Mouse (Mus musculus) adipocyte (in vitro differentiated cells): ENCODE results near the gene Ly9.

ENCODE experiments used
- DNase-seq: peaks from one replicate; pipeline ENCODE4 v3.0.0-alpha.2; 2016; ENCODE audit warnings: low spot score

The Ly9 gene

DNA sequence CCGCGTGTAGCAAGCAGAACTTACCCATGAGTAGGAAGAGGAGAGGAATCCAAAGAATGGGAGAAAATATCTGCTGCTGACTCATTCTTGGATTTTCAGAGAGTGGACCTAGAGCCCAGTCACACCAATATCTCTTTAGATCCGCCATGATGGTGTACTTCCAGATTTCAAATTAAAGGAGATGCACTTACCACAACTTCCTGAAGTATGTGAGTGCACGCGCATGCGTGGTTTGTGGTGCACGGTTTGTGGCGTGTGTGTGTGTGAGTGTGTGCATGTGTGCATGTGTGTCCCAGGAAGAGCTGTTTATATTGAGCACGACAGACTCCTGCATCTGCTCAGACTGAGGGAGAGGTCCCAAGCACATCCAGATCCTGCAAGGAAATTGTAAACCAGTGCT lies at the start of gene Ly9:
Gene Ly9, minus strand, starts transcription at position 235 of the 400 bp plus-strand sequence.
- DNase-seq: no peak

DNA sequence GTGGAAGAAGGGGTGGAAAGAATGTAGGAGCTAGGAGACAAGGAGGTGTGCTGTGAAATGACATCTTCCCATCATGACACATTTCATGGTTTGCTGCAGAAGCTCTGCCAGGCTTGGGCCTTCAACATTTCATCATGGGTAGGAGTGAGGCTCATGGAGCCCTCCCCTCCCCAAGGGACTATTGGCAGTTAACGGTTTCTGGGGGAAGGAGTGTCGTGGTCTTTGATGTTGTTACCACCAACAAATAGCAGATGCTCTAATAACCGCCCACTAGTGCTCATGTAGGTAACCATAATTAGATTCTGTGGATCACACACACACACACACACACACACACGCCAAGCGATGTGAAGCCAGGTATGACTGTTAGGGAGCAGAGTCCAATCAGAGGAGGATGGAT lies 45.5 kb upstream of the Ly9 start, which contains the start of gene Slamf7:
Gene Slamf7, minus strand, starts transcription at position 302 of the 400 bp plus-strand sequence.
- DNase-seq: no peak

DNA sequence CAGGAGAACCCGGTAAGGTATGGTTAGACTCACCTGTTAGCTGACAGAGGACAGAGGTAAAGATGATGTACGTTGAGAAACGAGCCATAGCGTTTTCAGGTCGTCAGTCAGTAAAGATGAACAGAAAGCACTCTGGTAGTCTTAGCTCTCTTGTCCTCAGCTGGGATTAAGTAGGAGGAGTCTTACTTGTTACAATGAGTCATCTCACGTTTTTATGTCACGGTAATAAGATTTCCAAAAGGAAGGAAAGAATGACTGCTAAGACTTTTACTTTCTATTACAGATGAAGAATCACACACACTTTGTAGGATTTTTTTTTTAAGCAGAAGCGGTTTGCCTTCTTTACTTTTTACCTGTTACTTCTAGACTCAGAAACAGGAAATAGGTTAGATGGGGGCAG lies 41.6 kb upstream of the Ly9 start:
- DNase-seq: no peak

DNA sequence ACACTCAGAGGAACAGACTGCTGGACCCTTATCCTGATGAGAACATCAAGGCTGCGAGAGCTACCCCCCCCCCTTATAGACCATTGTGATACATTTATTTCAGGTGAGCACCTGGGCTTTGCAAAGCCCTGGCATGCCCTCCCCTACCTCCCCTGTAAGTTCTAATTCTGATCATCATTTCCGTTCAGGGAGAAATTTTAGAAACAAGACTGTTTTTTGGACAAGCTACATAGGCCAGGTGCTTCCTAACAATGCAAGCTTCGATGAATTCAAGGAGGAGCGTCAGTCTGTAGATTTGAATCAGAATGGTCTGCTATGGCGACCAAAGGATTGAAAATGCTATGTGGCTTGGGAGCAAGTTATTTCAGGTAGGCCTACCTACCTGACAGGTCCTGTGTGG lies 40.5 kb upstream of the Ly9 start:
- no peak for DNase-seq

DNA sequence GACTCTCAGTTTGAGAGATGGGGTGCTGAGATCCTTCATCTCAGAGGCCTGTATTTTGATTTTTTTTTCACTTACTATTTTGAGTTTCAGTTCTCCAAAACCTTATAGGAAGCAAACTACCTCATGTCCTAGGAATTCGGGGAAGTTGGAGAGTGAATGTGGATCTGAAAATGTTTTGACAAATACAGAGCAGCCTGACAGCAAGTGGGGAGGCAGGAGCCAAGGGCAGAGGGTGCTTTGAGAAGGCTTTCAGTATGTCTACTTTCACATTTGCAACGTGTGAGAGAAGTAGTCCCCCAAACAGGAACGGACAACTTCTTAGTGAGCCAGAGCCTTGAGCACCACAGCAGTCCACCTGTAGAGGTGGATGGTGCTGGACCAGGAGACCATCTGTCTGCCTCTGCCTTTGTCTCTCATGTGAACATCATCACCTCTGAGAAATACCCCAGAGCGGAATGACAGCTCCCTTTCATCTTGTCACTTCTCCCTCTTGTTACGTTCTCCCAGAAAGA lies 39.3 kb upstream of the Ly9 start:
- no peak for DNase-seq

DNA sequence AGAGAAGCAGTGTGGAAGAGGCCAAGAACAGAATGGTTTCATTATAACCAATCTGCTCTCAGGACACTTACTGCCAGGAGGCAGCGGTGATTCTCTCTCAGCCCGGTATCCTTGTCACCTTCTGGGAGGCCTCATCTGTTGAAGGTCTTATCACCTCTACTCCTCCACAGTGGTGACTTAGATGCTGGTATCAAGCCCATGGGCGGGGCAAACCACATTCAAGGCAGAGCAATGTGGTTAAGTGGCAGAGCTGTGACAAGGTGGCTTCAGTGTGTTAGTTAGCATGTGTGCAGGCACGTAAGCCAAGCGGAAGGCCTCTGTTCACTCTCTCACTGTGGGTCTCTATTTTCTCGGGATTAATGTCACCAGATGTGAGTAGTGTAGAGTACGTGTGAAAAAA lies 36.4 kb upstream of the Ly9 start:
- no peak for DNase-seq

DNA sequence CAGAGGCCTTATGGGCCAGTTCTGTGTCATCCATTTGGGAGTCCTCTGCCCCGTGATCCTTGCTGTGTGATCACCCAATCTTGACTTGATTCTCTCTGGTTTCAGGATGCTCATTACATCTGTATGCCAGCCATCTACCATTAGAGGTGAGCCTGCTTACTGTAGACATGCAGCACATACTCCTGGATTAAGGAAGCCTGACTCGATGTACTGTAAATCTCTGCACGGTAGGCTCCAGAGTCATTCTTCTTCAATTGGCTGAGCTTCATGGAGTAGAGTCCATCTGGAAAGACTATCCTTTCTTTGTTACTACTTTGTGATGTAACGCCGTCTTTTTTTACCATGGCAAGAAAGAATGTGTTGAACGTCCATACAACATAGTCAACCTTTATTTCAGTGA lies 33.6 kb upstream of the Ly9 start:
- no peak for DNase-seq

DNA sequence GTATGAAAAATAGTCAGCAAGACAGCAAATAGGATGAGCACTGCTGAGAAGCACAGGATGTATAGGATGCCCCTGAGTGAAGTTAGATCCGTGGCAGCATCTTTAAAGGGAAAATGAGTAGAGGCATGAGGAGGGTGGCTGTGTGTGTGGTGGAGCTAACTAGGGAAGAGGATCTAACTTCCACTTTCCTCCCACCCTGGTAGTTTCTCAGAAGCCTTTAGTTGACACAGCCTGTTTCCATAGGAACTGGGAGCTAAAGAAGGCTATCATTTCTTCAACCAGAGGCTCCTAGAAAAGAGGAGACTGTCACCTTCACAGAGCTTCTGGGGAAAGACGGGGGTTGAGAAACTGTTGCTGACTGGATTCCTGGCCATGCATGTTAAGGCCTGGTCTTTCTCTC lies 31.5 kb upstream of the Ly9 start:
- DNase-seq: no peak

DNA sequence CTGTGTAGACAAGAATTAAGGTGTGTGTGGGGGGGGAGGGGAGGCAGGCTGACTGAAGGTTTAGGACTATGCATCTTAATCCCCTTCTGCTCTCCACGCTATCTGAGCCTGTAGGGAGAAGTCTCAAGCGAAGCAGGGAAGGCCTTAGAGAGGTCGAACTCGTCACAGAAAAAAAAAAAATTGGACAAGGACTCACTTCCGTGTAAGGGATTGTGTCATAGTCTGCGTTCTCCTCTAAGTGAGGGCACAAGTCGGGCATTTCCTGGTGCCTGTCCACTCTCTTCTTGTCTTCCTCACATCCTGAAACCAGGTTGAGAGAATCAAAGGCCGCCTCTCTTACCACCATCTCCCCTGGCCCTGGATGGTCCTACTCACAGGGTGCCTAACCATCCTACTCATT lies 29.9 kb upstream of the Ly9 start:
- no peak for DNase-seq

DNA sequence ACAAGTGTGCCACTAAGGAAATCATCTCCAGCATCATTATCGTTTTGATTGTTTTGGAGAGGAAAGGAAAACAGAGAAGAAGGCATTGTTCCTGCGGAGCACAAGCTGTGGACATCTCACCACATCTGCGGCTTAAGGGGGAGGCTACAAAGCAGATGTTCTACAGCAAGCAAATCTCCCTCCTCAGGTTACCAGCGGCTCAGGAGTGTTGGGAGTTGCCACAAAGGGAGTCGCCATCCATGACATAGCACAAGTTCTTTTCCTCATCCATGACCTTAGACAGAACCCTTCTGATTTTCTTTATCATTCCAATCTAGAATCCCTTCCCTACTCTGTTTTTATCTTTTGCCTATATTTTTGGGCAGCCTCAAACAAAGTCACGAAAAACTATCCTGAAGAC lies 28.5 kb upstream of the Ly9 start:
- no peak for DNase-seq

DNA sequence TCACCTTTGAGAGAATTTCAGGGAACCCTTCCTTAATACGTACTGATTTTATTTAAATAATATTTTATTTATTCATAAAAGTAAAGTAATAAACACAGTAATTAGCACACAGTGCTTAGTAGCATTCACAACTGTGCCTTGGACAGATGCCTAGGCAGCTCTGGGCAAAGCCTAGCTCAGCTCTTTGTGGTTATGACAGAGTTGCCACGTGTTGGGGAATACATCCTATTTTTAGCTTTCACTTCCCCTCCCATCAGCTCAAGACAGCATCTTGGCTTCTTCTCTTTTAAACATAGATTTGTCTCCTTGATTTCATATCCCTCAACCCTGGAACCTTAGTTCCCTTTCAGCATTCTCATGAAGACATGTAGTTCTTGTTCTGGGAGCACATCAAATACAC lies 24.2 kb upstream of the Ly9 start:
- no peak for DNase-seq

DNA sequence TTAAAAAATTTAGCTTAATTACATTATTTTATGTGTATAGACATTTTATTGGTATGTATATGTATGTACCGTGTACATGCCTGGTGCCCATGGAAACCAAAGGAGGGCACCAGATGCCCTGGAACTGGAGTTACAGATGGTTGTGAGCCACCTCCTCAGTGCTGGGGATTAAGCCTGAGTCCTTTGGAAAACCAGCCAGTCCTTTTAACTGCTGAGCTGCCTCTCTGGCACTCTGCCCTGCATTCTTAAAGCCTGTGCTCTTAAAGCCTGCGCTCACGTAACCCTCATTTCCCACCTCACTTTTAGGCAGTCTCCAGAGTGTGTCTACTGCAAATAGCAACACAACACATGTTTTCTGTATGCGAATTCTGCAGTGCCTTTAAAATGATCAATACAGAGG lies 23.7 kb upstream of the Ly9 start:
- no peak for DNase-seq

DNA sequence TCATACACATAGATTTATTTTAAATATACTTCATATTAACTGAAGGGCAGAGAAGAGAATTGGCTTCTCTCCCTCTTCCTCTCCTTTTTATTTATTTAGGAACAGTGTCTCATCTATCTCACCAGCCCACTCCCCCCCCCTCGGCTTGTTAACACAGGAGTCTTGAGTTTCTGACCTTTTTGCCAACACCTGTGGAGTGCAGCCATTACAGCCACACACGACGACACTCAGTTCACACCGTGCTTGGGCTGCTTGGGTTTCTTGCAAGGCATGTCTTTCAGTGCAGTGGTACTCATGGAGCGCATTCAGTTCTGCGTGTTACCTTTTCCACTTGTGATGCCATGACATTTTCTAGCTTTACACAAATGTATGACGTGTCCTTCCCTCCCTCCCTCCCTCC lies 22.8 kb upstream of the Ly9 start:
- DNase-seq: no peak

DNA sequence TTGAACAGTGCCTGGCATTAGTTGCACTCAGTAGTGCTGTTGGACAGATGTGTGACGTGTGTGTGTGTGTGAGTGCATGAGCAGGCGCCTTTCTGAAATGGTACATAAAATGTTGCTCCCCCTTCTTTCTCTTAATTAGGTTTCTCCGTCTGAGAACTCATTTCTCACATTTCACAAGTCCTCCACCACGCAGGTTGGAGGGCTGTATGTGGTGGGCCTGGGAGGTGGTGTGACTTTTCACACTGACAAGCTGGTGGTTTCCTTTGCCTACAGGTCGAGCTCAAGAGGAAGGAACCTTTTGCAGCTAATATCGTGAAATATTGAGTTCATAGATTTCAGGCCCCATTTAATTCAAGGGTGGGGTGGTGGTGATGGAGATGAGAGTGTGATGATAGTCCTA lies 22.0 kb upstream of the Ly9 start:
- DNase-seq: no peak

DNA sequence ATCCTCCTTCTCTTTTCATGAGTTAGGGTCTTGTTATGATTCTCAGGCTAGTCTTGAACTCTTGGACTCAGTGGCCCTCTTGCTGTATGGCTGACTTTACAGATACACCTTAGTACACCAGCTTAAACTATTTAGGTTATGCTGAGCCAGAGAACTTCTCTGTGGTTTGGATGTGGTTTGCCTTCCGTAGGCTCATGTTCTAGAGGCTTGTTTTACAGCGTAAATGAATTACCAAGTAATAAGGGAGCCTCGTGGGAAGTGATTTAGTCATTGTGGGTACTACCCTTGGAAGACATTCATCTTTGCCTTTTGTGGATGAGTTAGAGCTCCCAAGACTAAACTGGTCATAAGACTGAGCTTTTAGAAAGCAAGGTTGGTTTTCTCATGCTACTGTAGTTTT lies 20.6 kb upstream of the Ly9 start:
- DNase-seq: no peak

DNA sequence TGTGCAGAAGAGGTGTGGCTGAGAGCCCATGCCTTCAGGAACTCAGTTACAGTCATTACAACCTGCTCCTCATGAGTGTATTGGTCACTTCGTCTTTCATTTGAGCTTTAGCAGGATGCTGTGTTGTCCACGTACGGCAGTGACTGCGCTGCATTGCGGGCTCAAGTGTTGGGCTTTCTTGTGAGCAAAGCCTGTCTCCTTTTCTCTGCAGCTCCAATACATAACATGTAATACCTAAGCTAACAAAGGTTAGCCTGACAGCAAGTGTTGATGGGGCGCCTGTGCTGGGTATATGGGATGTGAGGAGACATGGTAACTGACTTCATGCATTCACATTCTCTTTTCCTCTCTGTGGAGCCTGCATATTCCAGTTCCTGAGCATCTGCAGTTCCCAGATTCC lies 12.9 kb upstream of the Ly9 start:
- DNase-seq: no peak

DNA sequence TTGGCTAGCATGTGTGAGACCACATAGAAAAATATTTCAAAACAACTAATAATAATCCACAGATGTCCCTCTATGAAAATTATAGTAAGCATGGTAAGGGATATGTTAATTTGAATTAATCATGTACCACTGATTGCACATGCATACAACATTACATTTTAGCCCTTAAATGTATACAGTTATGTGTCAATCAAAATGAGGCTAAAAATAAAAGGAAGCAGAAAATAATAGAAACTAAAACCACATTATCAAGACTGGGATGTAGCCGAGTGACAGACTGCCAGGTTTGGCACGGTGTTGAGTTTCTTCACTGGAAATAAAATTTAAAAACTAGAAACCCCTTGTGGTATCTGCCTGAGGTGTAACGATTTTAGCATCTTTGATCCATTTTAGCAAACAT lies 12.4 kb upstream of the Ly9 start:
- no peak for DNase-seq

DNA sequence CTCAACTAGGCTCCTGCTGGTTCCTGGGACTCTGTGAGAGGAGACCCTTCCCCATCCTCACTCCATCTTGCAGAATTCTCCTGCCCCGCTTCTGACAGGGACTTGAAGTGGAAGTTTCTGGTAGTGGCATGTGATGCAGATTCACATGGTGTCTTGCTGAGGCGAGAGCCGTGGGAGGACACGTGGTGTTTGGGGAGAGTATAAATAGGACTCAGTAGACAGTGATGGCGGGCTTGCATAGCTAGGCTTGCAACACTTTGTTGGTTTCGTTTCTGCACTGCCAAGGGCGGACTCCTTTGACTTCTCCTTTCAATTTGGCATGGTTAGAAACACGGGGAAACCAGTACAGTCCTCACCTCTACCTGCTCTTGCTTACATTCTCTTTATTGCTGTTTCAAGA lies 11.8 kb upstream of the Ly9 start:
- no peak for DNase-seq

DNA sequence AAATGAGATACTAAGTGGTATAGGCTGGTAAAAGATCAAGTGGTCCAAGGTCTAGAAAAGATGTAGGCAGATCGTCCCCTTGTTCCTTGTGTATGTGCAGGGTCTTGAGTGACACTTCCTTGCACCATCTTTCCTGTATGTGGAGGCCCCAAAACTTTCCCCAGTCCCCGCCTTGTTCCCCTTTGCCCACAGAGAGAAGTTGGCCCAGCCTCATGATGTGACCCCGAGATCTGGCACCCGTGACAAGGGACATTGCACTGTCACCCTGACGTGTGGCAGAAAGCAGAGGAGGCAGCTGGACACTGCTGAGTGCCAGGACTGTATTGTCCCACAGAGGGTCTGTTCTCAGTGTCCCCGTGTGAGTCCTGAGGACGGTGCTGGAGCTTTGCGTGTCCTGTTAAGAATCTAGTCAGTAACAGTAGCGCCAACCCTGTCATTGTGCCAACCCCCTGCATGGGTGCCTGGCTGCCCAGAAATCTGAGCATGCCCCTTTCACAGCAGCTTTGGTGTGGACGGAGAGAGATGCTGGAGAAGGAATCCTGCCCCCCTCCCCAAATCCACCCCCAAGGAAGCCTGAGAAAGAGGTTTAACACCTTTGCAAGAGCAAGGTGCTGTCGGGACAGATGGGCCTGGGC lies 9.8 kb upstream of the Ly9 start:
- DNase-seq: no peak

DNA sequence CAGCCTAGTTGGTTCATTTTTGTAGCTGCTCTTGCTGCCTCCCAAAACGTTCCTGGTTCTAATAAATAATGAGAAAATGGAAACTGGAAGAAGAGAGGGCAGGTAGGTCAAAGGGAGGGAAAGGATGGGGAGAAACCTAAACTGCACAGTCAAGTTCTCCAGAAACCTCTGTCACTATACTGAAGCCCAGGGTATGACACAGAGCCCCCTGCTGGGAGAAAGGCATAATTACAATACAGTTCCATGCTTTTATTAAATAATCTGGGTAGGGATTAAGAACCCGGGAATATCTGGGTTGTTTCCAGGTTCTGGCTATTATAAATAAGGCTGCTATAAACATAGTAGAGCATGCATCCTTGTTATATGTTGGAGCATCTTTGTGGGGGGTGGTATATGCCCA lies 6.8 kb upstream of the Ly9 start:
- no peak for DNase-seq

DNA sequence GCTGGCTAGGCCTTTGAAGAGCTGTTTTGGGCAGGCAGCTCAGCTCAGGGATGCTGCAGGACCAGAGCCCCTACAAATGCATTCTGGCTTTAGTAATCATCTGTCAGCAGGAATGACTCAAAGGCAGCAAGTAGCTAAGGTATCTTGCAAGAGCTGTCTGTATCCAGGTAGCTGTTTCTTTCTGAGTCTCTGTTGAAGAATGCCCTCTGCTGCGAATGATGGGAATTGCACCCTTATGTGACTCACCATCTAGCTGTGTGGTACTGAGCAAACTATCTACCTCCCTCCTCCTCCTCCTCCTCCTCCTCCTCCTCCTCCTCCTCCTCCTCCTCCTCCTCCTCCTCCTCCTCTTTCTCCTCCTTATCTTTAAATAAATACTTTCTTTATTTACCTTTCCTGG lies 3.6 kb upstream of the Ly9 start:
- no peak for DNase-seq

DNA sequence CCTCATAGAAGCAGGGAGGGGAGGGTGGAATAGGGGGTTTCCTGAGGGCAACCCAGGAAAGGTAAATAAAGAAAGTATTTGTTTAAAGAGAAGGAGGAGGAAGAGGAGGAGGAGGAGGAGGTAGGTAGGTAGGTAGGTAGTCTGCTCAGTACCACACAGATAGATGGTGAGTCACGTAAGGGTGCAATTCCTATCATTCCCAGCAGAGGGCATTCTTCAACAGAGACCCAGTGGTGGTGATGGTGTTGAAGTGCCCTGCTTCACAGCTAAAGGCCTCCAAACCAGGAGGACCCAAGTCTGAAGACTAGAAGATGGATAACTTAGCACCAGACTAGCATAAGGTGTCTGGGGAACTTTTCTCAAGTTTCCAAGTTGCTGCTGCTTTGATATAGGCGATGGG lies 2.8 kb upstream of the Ly9 start:
- no peak for DNase-seq

DNA sequence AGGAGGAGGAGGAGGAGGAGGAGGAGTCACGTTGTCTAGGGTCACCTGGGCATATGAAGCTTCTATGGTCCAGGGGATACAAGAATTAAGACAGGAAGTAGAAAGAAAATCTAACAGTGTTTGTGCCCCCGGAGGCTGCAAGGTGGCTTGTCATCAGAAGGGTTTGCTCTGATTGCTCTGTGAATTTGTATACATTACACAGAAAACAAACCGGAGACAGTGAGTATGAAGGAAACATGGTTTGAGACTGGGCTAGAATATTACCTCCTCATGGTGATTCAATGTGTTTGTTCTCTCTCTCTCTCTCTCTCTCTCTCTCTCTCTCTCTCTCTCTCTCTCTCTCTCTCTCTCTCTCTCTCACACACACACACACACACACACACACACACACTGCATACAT lies 554 bp downstream of the Ly9 start:
- DNase-seq: no peak

DNA sequence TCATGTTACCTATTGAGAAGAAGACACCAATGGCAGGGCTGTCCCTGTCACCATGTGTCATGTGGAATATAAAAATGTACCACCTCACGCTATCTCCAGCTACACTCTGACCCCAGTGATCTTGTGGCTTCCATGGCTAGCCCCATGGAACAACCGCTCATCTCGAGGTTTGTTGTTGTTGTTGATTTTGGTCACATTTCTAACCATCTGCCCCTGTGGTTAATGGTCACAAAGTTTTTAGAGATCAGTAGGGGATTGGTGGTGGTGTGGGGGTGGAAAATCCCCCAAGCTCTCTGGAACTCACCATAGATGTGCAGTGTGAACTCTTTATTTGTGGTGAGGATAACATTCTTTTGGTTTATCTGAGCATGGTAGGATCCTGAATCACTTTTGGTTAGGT lies 2.5 kb downstream of the Ly9 start:
- DNase-seq: no peak

DNA sequence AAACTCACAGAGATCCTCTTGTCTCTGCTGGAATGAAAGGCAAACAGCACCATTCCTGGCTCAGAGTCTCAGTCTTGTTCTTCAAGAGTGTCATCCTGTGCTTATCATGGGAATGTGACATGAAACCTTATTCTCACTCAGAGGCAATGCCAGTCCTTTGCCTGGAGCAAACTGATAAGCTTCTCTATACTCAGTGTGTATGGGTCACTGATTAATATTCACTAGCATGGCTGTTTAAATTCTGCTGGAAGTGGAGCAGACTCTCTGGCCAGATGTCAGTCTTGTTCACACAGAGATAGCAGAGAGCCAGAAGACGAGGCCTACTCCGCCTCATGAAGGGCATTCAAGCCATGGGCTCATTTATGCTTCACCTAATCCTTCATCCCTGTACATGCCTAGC lies 22.6 kb downstream of the Ly9 start:
- no peak for DNase-seq
